Mouse (Mus musculus): Measurements from ENCODE around the gene 1700074P13Rik.
A peak's percentile ranks its signal among the peaks of the same experiment; 100 is the strongest.
"Not testable (repeated sequence)": the region's sequence is repeated elsewhere in the genome, so short reads cannot be mapped to it uniquely, and the experiment has no call there.

The 1700074P13Rik gene

DNA sequence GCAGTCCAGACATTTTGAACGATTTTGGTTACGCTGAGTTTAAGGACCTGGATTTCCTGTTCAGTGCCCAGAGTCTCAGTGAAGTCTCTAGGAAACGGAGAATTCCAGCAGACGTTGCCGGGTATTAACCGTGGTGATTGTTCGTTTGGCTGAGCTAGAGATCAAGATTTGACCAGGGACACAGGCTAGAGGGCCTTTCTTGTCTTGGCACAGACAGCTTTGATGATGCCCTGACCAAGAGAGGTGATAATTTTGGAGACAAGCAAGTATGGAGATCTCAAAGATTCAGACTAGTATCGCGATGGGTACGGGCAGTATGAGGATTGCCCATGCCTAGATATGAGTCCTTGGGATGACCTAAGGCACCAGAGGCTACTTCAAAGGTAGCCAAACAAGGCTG, at the start of gene 1700074P13Rik:
1700074P13Rik (minus strand) TSS at position 101 of the 400 bp plus-strand sequence.
- DNase-seq = no peak

GRCm38 (mm10) chr6:40964454-40964853, 24.1 kb upstream of the 1700074P13Rik start, which contains the start of gene 1810009J06Rik:
1810009J06Rik (plus strand) TSS chr6:40964754.
- DNase-seq = not testable (repeated sequence)

DNA sequence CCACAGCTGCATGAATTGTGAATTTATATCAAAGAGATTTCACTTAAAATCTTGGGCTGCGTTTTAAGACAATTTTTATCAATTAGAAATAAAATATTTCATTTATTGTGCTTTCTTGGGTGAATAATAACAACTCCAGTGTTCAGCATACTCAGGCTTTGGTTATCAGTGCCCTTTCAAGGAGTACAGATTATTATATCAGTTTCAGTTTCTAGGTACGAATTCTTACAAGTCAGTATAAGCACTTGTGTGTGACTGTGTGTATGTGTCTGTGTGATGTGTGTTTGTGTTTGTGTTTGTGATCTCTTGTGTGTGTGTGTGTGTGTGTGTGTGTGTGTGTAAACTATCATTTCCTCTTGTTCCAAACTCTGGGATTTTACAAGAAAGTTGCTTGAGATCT, 13.4 kb upstream of the 1700074P13Rik start:
- no peak for DNase-seq

DNA sequence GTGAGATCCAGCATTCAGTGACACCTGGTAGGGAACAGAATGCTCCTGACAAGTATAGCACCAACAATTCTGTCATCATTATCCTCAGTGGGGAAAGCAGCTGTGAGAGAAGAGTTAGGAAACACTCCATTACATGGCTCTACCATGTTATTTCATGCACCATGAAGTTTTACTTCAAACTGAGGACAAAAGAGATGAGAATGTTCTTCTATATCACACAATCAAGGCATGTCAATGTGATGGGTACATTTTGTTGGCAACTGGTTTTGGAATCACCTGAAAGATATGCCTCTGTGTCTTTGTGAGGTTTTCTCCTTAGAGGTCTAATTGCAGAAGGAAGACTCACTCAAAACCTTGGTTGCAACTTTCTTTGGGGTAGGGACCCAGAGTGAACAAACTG, 11.4 kb upstream of the 1700074P13Rik start, which contains the start of gene Gm4744:
Gm4744 (minus strand) TSS at position 101 of the 400 bp plus-strand sequence.
- no peak for DNase-seq

DNA sequence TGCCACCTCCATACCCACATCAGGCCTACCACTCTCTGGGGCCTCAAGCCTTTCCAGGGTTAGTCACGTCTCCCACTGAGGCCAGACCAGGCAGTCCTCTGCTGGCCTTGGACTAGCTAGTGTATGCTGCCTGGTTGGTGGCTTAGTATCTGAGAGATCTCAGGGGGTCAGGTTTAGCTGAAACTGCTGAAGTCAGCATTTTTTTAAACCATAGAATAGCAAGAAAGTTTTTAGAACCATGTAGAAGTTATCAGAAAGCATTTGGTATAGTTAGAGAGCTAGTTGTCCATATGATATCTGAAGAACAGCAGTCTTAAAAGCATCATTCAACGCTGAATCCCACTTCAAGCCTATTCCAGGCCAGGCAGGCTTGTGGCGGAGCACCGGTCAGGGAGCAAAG, 20.4 kb downstream of the 1700074P13Rik start:
- DNase-seq = no peak

- no peak for DNase-seq
These were observed 40.1 kb downstream of the 1700074P13Rik start, which contains the start of gene Prss58 for GRCm38 (mm10) chr6:40900287-40900686. Prss58 (minus strand) TSS chr6:40900387.

GRCm38 (mm10) chr6:40894716-40895115, 45.6 kb downstream of the 1700074P13Rik start:
- DNase-seq = no peak

DNA sequence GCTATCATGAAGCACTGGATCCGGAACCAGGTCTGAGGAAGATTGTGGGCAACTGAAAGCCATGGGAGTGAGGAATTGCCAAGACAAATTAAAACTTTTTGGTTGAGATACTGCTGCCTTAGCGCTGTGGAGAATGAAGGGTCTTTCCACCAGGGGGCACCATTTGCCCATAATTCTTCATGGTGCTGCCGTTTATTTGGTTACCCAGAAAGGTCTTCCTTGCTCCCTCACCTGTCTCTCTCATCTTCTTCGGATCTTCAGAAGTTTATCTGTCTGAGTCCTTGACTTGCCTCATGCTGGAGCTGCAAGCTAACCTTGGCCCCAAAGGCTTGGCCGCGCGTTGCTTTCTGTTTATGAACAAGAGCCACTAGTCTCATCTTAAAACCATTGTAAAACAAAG, 46.8 kb downstream of the 1700074P13Rik start:
- peak; percentile 32 for DNase-seq

DNA sequence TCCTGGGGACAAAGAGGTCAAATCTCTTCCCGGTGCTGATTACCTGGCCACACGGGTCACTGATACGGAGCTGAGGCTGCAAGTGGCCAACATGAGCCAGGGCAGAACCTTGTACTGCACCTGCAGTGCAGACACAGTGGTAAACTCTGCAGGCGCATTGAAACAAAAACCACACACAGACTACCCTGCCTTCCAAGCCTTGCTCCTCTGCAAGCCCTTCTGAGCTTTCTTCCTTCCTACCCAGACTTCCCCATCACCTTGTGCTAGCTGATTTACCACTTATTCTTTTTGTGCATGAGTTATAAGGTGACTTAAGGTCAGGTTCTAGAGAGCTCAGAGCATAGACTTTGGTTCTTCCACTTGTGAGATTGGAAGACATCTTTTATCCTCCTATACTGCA, 48.6 kb downstream of the 1700074P13Rik start:
- no peak for DNase-seq

GRCm38 (mm10) chr6:40890973-40891372, 49.4 kb downstream of the 1700074P13Rik start:
- no peak for DNase-seq

GRCm38 (mm10) chr6:40887394-40887793, 53.0 kb downstream of the 1700074P13Rik start, which contains the start of gene Moxd2:
Moxd2 (minus strand) TSS chr6:40887494.
- no peak for DNase-seq
